18 mouse cellular contexts compared by ENCODE assay signal in genomic region chr5:142764306-142764705, GRCm38 (mm10). TPM values are rescaled to one million over a fixed set of nuclear protein-coding genes. Genes with fewer than 3 reads are reported as not detected.
A peak's percentile ranks its signal among the peaks of the same experiment; 100 is the strongest.
DNase-seq lines count a peak whose midpoint lies in the region; ATAC-seq lines count a peak whose summit lies in the region.
"Had no signal": no experiment of that assay in that cellular context is flagged by ENCODE, and none has a peak within 500 bp of the region (broad histone marks: within the 10 kb centered on the region; RNA-seq: fewer than 3 reads in every experiment).

No protein-coding gene starts in this region.

- H3K36me3 ChIP-seq in kidney, embryonic 16.5 days (ENCODE audit: insufficient read depth, low read length), result peaks cover 69% of the 10 kb centered on the region
- H3K36me3 ChIP-seq in midbrain, embryonic 13.5 days, result peaks cover 92% of the 10 kb centered on the region
- peaks cover 95% of the 10 kb centered on the region for H3K36me3 ChIP-seq in midbrain, embryonic 14.5 days (ENCODE audit: control insufficient read depth, insufficient read depth, low read length)
- H3K36me3 ChIP-seq in embryonic facial prominence, embryonic 10.5 days (replicated peaks), result peaks cover 97% of the 10 kb centered on the region
- peaks cover 90% of the 10 kb centered on the region for H3K36me3 ChIP-seq in kidney, embryonic 14.5 days (ENCODE audit: control insufficient read depth, insufficient read depth, low read length)

- no peaks in the 10 kb centered on the region for H3K9me3 ChIP-seq in kidney, embryonic 16.5 days (ENCODE audit: low read length)
- H3K9me3 ChIP-seq in midbrain, embryonic 13.5 days, result no peaks in the 10 kb centered on the region
- no peaks in the 10 kb centered on the region for H3K9me3 ChIP-seq in midbrain, embryonic 14.5 days (ENCODE audit: control insufficient read depth, low read length)
- H3K9me3 ChIP-seq in embryonic facial prominence, embryonic 10.5 days, result no peaks in the 10 kb centered on the region
- no peaks in the 10 kb centered on the region for H3K9me3 ChIP-seq in kidney, embryonic 14.5 days (ENCODE audit: control insufficient read depth, low read length)
- H3K9me3 ChIP-seq: G1E had no signal

- no peak for ATAC-seq in kidney, embryonic 16.5 days (ENCODE audit: low FRiP score, low TSS enrichment)
- no peak for ATAC-seq in midbrain, embryonic 13.5 days
- ATAC-seq in midbrain, embryonic 14.5 days (ENCODE audit: low FRiP score, low TSS enrichment), result no peak
- peak; percentile 59 for ATAC-seq in megakaryocyte progenitor cell, adult 5-6 weeks (replicated peaks; ENCODE audit: poor library complexity)
- ATAC-seq in erythroid progenitor cell, adult 5-6 weeks (replicated peaks; ENCODE audit: low FRiP score, poor library complexity, severe bottlenecking), result no peak
- ATAC-seq in kidney, embryonic 14.5 days (ENCODE audit: low FRiP score, low TSS enrichment), result no peak
- ATAC-seq: intestine, postnatal 0 days had no signal

- no peak overlapping the region for H3K4me2 ChIP-seq in kidney, embryonic 16.5 days (replicated peaks; ENCODE audit: low read depth, low read length)
- no peak overlapping the region for H3K4me2 ChIP-seq in midbrain, embryonic 13.5 days (replicated peaks)
- no peak overlapping the region for H3K4me2 ChIP-seq in midbrain, embryonic 14.5 days (ENCODE audit: low read length)
- no peak overlapping the region for H3K4me2 ChIP-seq in kidney, embryonic 14.5 days (replicated peaks; ENCODE audit: low read depth, low read length)

- no peak overlapping the region for H3K27ac ChIP-seq in kidney, embryonic 16.5 days (ENCODE audit: low read length)
- peak overlapping the region; percentile 30; the same call in 1 of the 2 replicates for H3K27ac ChIP-seq in midbrain, embryonic 13.5 days
- no peak overlapping the region for H3K27ac ChIP-seq in midbrain, embryonic 14.5 days (replicated peaks; ENCODE audit: low read depth, low read length)
- 0 out of 2 replicates have a peak overlapping the region, but pooled peaks have one; percentile 20 for H3K27ac ChIP-seq in embryonic facial prominence, embryonic 10.5 days (replicated peaks)
- H3K27ac ChIP-seq in kidney, embryonic 14.5 days (ENCODE audit: low read depth, low read length), result no peak overlapping the region
- H3K27ac ChIP-seq: macrophage had no signal

- 59% methylated on average over 11 of the region's 11 CpGs for WGBS in kidney, embryonic 16.5 days
- 41% methylated on average over 11 of the region's 11 CpGs for WGBS in midbrain, embryonic 13.5 days
- whole genome bisulfite sequencing in midbrain, embryonic 14.5 days, result 44% methylated on average over 11 of the region's 11 CpGs
- WGBS in embryonic facial prominence, embryonic 10.5 days, result 53% methylated on average over 11 of the region's 11 CpGs
- WGBS in kidney, embryonic 14.5 days, result 58% methylated on average over 11 of the region's 11 CpGs

- H3K27me3 ChIP-seq in kidney, embryonic 16.5 days (ENCODE audit: insufficient read depth, low read length), result no peaks in the 10 kb centered on the region
- no peaks in the 10 kb centered on the region for H3K27me3 ChIP-seq in midbrain, embryonic 13.5 days
- H3K27me3 ChIP-seq in midbrain, embryonic 14.5 days (ENCODE audit: control insufficient read depth, insufficient read depth, low read length), result no peaks in the 10 kb centered on the region
- no peaks in the 10 kb centered on the region for H3K27me3 ChIP-seq in embryonic facial prominence, embryonic 10.5 days (replicated peaks; ENCODE audit: low read depth, poor library complexity, severe bottlenecking)
- H3K27me3 ChIP-seq in kidney, embryonic 14.5 days (ENCODE audit: control insufficient read depth, insufficient read depth, low read length), result no peaks in the 10 kb centered on the region

- peaks cover 2% of the 10 kb centered on the region for H3K4me1 ChIP-seq in kidney, embryonic 16.5 days (ENCODE audit: insufficient read depth, low read length)
- H3K4me1 ChIP-seq in midbrain, embryonic 13.5 days (replicated peaks), result peaks cover 47% of the 10 kb centered on the region
- peaks cover 13% of the 10 kb centered on the region for H3K4me1 ChIP-seq in midbrain, embryonic 14.5 days (ENCODE audit: control insufficient read depth, insufficient read depth, low read length)
- peaks cover 13% of the 10 kb centered on the region for H3K4me1 ChIP-seq in embryonic facial prominence, embryonic 10.5 days
- H3K4me1 ChIP-seq in kidney, embryonic 14.5 days (ENCODE audit: control insufficient read depth, insufficient read depth, low read length), result no peaks in the 10 kb centered on the region; the same call in 1 of the 2 replicates

- no peak overlapping the region for H3K9ac ChIP-seq in kidney, embryonic 16.5 days (replicated peaks; ENCODE audit: low read length)
- no peak overlapping the region for H3K9ac ChIP-seq in midbrain, embryonic 13.5 days (replicated peaks)
- H3K9ac ChIP-seq in midbrain, embryonic 14.5 days (replicated peaks; ENCODE audit: low read length), result no peak overlapping the region
- H3K9ac ChIP-seq in kidney, embryonic 14.5 days (ENCODE audit: low read depth, low read length), result no peak overlapping the region

- no peak overlapping the region for H3K4me3 ChIP-seq in kidney, embryonic 16.5 days (ENCODE audit: low read length)
- no peak overlapping the region for H3K4me3 ChIP-seq in midbrain, embryonic 13.5 days (replicated peaks)
- no peak overlapping the region for H3K4me3 ChIP-seq in midbrain, embryonic 14.5 days (replicated peaks; ENCODE audit: low read depth, low read length)
- H3K4me3 ChIP-seq in embryonic facial prominence, embryonic 10.5 days, result no peak overlapping the region
- H3K4me3 ChIP-seq in kidney, embryonic 14.5 days (ENCODE audit: low read length), result no peak overlapping the region
- H3K4me3 ChIP-seq: myocyte had no signal

- DNase-seq in kidney, postnatal 10 days, result peak; percentile 47
- DNase-seq in midbrain, embryonic 14.5 days, result no peak
- no peak for DNase-seq in embryonic facial prominence, embryonic 10.5 days (ENCODE audit: low spot score)
- DNase-seq: adrenal gland, postnatal 10 days; B cell, adult 2 months; cerebellum, adult 8-10 months; embryo, embryonic 11 days; heart, adult 18-20 months; thymus, adult 18-20 months had no signal

RNA-seq across cellular contexts. Expression of gene Tnrc18, which starts 53.2 kb away (rescaled TPM):
- polyA plus RNA-seq in kidney, embryonic 16.5 days (2015; fragmentation: Nextera tagmentation; extraction: Ambion mirVana), result 18.2 and 20.6 TPM in 2 replicates
- 30.5 and 40.7 TPM in 2 replicates for polyA plus RNA-seq in midbrain, embryonic 13.5 days (2015; fragmentation: Nextera tagmentation; extraction: Ambion mirVana)
- 37.7 and 47.4 TPM in 2 replicates for polyA plus RNA-seq in midbrain, embryonic 14.5 days (2014; fragmentation: Nextera tagmentation; extraction: Ambion mirVana)
- polyA plus RNA-seq in embryonic facial prominence, embryonic 10.5 days (2016; fragmentation: Nextera tagmentation; extraction: Ambion mirVana), result 21.8 and 26.5 TPM in 2 replicates
- total RNA-seq in megakaryocyte progenitor cell, adult 5-6 weeks (2015), result 27.3 and 30.2 TPM in 2 replicates
- 10.9 and 14.5 TPM in 2 replicates for total RNA-seq in megakaryocyte progenitor cell, adult 5-6 weeks (2017)
- 14.4 and 21.8 TPM in 2 replicates for total RNA-seq in erythroid progenitor cell, adult 5-6 weeks (2015; ENCODE audit: low replicate concordance)
- total RNA-seq in erythroid progenitor cell, adult 5-6 weeks (2017; ENCODE audit: low replicate concordance), result 15.1 TPM in 2 replicates
- polyA plus RNA-seq in kidney, embryonic 14.5 days (2014; fragmentation: Nextera tagmentation; extraction: Ambion mirVana), result 32.7 and 41.1 TPM in 2 replicates

Comparison
In these comparisons a context has a peak if more than half of its experiments do, and no peak if none do; other contexts are left out.
1. H3K27ac ChIP-seq: peak in midbrain, embryonic 13.5 days (single experiment) and embryonic facial prominence, embryonic 10.5 days (single experiment); none in kidney, embryonic 16.5 days (single experiment), midbrain, embryonic 14.5 days (single experiment) and kidney, embryonic 14.5 days (single experiment).